Mouse (Mus musculus) MEL (cell line): ENCODE results near the gene Ddx25.

Experiments
- CHD1 ChIP-seq: IDR thresholded peaks from 2 replicates; pipeline ENCODE4 v1.6.1; 2012; ENCODE audit warnings: low read depth, mild to moderate bottlenecking, inconsistent platforms, low read length, improper control_type of control experiment
- CHD2 ChIP-seq: IDR thresholded peaks from 2 replicates; pipeline ENCODE4 v1.6.1; 2011; ENCODE audit warnings: low read length, improper control_type of control experiment
- EP300 ChIP-seq, 2 experiments: IDR thresholded peaks; 2 replicates each; pipeline ENCODE4 v1.6.1; 2011; ENCODE audit warnings: improper control_type of control experiment in 2 of 2, low read length in 2 of 2, low read depth in 1 of 2, mild to moderate bottlenecking in 1 of 2
- ETS1 ChIP-seq: IDR thresholded peaks from 2 replicates; pipeline ENCODE4 v1.6.1; 2012; ENCODE audit warnings: low read depth, mild to moderate bottlenecking, inconsistent platforms, low read length, improper control_type of control experiment, moderate library complexity
- MEF2A ChIP-seq: IDR thresholded peaks from 2 replicates; pipeline ENCODE4 v1.6.1; 2014; ENCODE audit warnings: low read depth, mild to moderate bottlenecking, inconsistent platforms, low read length, improper control_type of control experiment; ENCODE audit not compliant: poor library complexity, insufficient replicate concordance, severe bottlenecking; ENCODE audit errors: extremely low read depth
- MXI1 ChIP-seq: IDR thresholded peaks from 2 replicates; pipeline ENCODE4 v1.6.1; 2011; ENCODE audit warnings: mild to moderate bottlenecking, low read depth, low read length, improper control_type of control experiment
- MYC ChIP-seq: IDR thresholded peaks from 2 replicates; pipeline ENCODE4 v1.6.1; 2011; ENCODE audit warnings: low read depth, mild to moderate bottlenecking, low read length, improper control_type of control experiment, moderate library complexity
- NRF1 ChIP-seq: IDR thresholded peaks from 2 replicates; pipeline ENCODE4 v1.6.1; 2014; ENCODE audit warnings: low read depth, mild to moderate bottlenecking, inconsistent platforms, low read length, improper control_type of control experiment, moderate library complexity; ENCODE audit not compliant: poor library complexity, insufficient read depth, severe bottlenecking
- POLR2A ChIP-seq, 2 experiments: IDR thresholded peaks; 2 replicates each; pipeline ENCODE4 v1.6.1; 2011 to 2012; ENCODE audit warnings: low read length in 2 of 2, mild to moderate bottlenecking in 2 of 2, control low read depth in 1 of 2, improper control_type of control experiment in 1 of 2, low read depth in 1 of 2, moderate library complexity in 1 of 2; ENCODE audit not compliant: control insufficient read depth in 1 of 2, insufficient read depth in 1 of 2, poor library complexity in 1 of 2
- USF1 ChIP-seq: IDR thresholded peaks from 2 replicates; pipeline ENCODE4 v1.6.1; 2014; ENCODE audit warnings: low read depth, mild to moderate bottlenecking, inconsistent platforms, low read length, improper control_type of control experiment, moderate library complexity

GRCm38 (mm10) chr9:35561076-35561475 lies 2.7 kb upstream of the Ddx25 start:
- TF ChIP-seq NRF1 (no peak), MXI1 (no peak), EP300 (IDR thresholded peaks at IDR 0.05; ENCODE audit: low read depth in 1 of 2, low read length in 2 of 2) (no peak), ETS1 (no peak), POLR2A (IDR thresholded peaks at IDR 0.05; ENCODE audit: control insufficient read depth in 1 of 2, insufficient read depth in 1 of 2, low read depth in 1 of 2, low read length in 2 of 2, poor library complexity in 1 of 2) (no peak), MYC (no peak), CHD1 (no peak), USF1 (no peak), MEF2A (no peak), CHD2 (no peak)
